Mouse (Mus musculus) layer of hippocampus, postnatal 14 days (tissue): ENCODE data around the gene Ctnnb1. TPM values are rescaled to one million over a fixed set of nuclear protein-coding genes. Genes with fewer than 3 reads are reported as not detected.

Experiments
- DNase-seq, 2 experiments: peaks; one replicate each; pipeline ENCODE4 v3.0.0; 2021 to 2022; ENCODE audit warnings: low spot score in 2 of 2, mixed read lengths in 1 of 2
- total RNA-seq, 2 experiments: library from RNA; stranded (reverse); gene quantifications; 2 replicates each; pipeline ENCODE4 v1.2.3; 2021

The Ctnnb1 gene
- total RNA-seq, 2 experiments from 2014 or later: 772 to 788 TPM

- no peak for DNase-seq
These were observed 31.6 kb downstream of the Ctnnb1 start for GRCm38 (mm10) chr9:120960611-120961010.

- DNase-seq: no peak
These were observed 32.5 kb downstream of the Ctnnb1 start for GRCm38 (mm10) chr9:120961466-120961865.

GRCm38 (mm10) chr9:120961969-120962700 is 33.1 kb downstream of the Ctnnb1 start:
- no peak for DNase-seq

- DNase-seq: no peak
These were observed 34.1 kb downstream of the Ctnnb1 start for GRCm38 (mm10) chr9:120963104-120963503.

- no peak for DNase-seq
These were observed 34.7 kb downstream of the Ctnnb1 start for GRCm38 (mm10) chr9:120963720-120964119.

GRCm38 (mm10) chr9:120964224-120964623 is 35.2 kb downstream of the Ctnnb1 start:
- no peak for DNase-seq

GRCm38 (mm10) chr9:120965007-120965406 is 36.0 kb downstream of the Ctnnb1 start:
- DNase-seq: no peak

GRCm38 (mm10) chr9:120973026-120973515 is 44.1 kb downstream of the Ctnnb1 start:
- DNase-seq: no peak

- DNase-seq: no peak
These were observed 45.2 kb downstream of the Ctnnb1 start for GRCm38 (mm10) chr9:120974209-120974608.

- DNase-seq: no peak
These were observed 47.1 kb downstream of the Ctnnb1 start for GRCm38 (mm10) chr9:120976158-120976557.

- no peak for DNase-seq
These were observed 47.8 kb downstream of the Ctnnb1 start for GRCm38 (mm10) chr9:120976856-120977255.

GRCm38 (mm10) chr9:120981777-120982176 is 52.8 kb downstream of the Ctnnb1 start:
- DNase-seq: no peak

GRCm38 (mm10) chr9:120983849-120984248 is 54.8 kb downstream of the Ctnnb1 start:
- DNase-seq: no peak

- no peak for DNase-seq
These were observed 55.5 kb downstream of the Ctnnb1 start for GRCm38 (mm10) chr9:120984509-120984908.

GRCm38 (mm10) chr9:120985009-120985408 is 56.0 kb downstream of the Ctnnb1 start:
- no peak for DNase-seq

- no peak for DNase-seq
These were observed 56.5 kb downstream of the Ctnnb1 start for GRCm38 (mm10) chr9:120985524-120985923.

GRCm38 (mm10) chr9:120986255-120986654 is 57.2 kb downstream of the Ctnnb1 start:
- DNase-seq: no peak

GRCm38 (mm10) chr9:120986994-120987393 is 58.0 kb downstream of the Ctnnb1 start:
- no peak for DNase-seq

GRCm38 (mm10) chr9:120988088-120988487 is 59.1 kb downstream of the Ctnnb1 start:
- no peak for DNase-seq

- no peak for DNase-seq
These were observed 61.0 kb downstream of the Ctnnb1 start for GRCm38 (mm10) chr9:120989806-120990700.

GRCm38 (mm10) chr9:120991801-120992200 is 62.8 kb downstream of the Ctnnb1 start:
- no peak for DNase-seq

GRCm38 (mm10) chr9:120993004-120993403 is 64.0 kb downstream of the Ctnnb1 start:
- no peak for DNase-seq
